Mouse (Mus musculus) cerebellum, adult 9-10 months (tissue): ENCODE measurements around the gene Hic1.
"Not testable (repeated sequence)": the region's sequence is repeated elsewhere in the genome, so short reads cannot be mapped to it uniquely, and the experiment has no call there.

Experiments used
- DNase-seq: peaks from one replicate; pipeline ENCODE4 v3.0.0; 2022

Hic1 gene

GRCm38 (mm10) chr11:75192336-75193214 is 23.3 kb upstream of the Hic1 start:
- DNase-seq: peak; percentile 90

GRCm38 (mm10) chr11:75191841-75192240 is 22.5 kb upstream of the Hic1 start:
- no peak for DNase-seq

- DNase-seq: no peak
Observed at GRCm38 (mm10) chr11:75190905-75191441, 21.7 kb upstream of the Hic1 start, which contains the start of gene Dph1. Gene Dph1 (minus strand): TSS chr11:75191241.

GRCm38 (mm10) chr11:75190371-75190724 is 21.0 kb upstream of the Hic1 start:
- peak; percentile 83 for DNase-seq

GRCm38 (mm10) chr11:75189713-75190370 is 20.5 kb upstream of the Hic1 start:
- DNase-seq: no peak

GRCm38 (mm10) chr11:75184986-75185385 is 15.7 kb upstream of the Hic1 start:
- DNase-seq: no peak

- no peak for DNase-seq
Observed at GRCm38 (mm10) chr11:75184573-75184972, 15.3 kb upstream of the Hic1 start.

GRCm38 (mm10) chr11:75183917-75184570 is 14.7 kb upstream of the Hic1 start:
- DNase-seq: no peak

- peak; percentile 92 for DNase-seq
Observed at GRCm38 (mm10) chr11:75178672-75179208, 9.4 kb upstream of the Hic1 start, which contains the start of gene Ovca2. Gene Ovca2 (minus strand): TSS chr11:75178835.

GRCm38 (mm10) chr11:75178011-75178410 is 8.7 kb upstream of the Hic1 start:
- DNase-seq: no peak

GRCm38 (mm10) chr11:75174574-75174973 is 5.3 kb upstream of the Hic1 start:
- not testable (repeated sequence) for DNase-seq

- DNase-seq: no peak
Observed at GRCm38 (mm10) chr11:75173799-75174165, 4.5 kb upstream of the Hic1 start.

GRCm38 (mm10) chr11:75173095-75173798 is 3.9 kb upstream of the Hic1 start:
- peak; percentile 91 for DNase-seq

- DNase-seq: peak; percentile 63
Observed at GRCm38 (mm10) chr11:75172151-75173094, 3.1 kb upstream of the Hic1 start.

- DNase-seq: peak; percentile 70
Observed at GRCm38 (mm10) chr11:75171186-75171865, 2.0 kb upstream of the Hic1 start.

- peak; percentile 97 for DNase-seq
Observed at GRCm38 (mm10) chr11:75170136-75170751, 925 bp upstream of the Hic1 start.

- peak; percentile 81 for DNase-seq
Observed at GRCm38 (mm10) chr11:75168590-75169361, 543 bp downstream of the Hic1 start.

GRCm38 (mm10) chr11:75167643-75168589 is 1.4 kb downstream of the Hic1 start:
- no peak for DNase-seq
